Mouse (Mus musculus) liver, embryonic 14.5 days (tissue): ENCODE measurements around the gene Vwa7.

ENCODE experiments used
- CTCF ChIP-seq: IDR thresholded peaks from 2 replicates; pipeline ENCODE4 v1.5.1; 2016; ENCODE audit warnings: antibody characterized with exemption, low read depth, control low read depth
- EP300 ChIP-seq: IDR thresholded peaks from 2 replicates; pipeline ENCODE4 v1.6.1; 2016; ENCODE audit warnings: antibody characterized with exemption, low read depth

DNA sequence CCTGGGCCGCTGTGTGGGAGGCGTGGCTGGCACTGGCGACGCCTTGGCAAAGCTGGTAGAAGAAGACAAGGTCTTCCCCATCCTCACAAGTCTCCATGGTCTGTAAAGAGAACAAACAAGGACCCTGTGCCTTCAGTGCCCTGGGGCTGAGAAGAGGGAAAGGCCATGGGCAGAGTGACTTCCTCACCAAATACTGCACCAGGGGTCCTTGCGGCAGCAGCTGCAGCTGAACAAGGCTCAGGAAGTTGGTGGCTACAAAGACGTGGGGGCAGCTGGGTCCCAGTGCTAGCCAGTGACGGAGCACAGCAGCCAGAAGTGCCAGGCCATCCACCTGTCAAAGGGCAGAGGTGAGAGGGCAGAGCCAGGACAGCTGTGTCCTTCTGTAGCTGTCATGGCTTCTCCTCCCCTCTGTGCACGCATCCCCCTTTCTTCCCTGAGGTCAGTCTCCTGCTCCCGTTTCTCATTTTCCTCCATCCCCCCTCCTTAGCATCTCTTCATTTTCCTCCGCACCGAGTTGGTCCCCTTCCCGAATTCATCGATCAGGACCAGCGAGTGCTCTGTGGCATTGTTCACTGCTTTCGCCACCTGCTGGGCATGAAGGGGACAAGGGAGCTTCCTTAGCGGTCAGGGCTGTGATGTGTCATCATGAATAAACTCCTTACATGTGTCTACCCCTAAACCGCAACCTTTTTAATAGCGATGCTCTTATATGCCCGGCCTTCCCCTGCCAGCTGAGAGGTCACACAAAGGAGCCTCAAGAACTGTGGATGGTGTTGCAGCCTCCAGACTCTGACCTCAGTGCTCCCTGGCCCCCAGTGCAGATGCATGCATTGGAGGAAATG lies 13.5 kb downstream of the Vwa7 start:
- TF ChIP-seq EP300 = no peak
- TF ChIP-seq CTCF = peak; percentile 80
